Mouse (Mus musculus) thymus, adult 2 months (tissue): ENCODE results near the gene Mknk1.

Experiments
- CTCF ChIP-seq: fragments of 200-500 bp; IDR thresholded peaks from 2 replicates; pipeline ENCODE4 v1.5.1; 2012; ENCODE audit warnings: mild to moderate bottlenecking, control low read depth, low read length, moderate library complexity, borderline replicate concordance; ENCODE audit not compliant: control insufficient read depth, poor library complexity, insufficient read depth; ENCODE audit errors: extremely low read depth
- POLR2A ChIP-seq: fragments of 200-500 bp; IDR thresholded peaks from 2 replicates; pipeline ENCODE4 v1.6.1; 2012; ENCODE audit warnings: mild to moderate bottlenecking, low read length, control low read depth, moderate library complexity; ENCODE audit not compliant: control insufficient read depth, poor library complexity, insufficient read depth; ENCODE audit errors: extremely low read depth

DNA sequence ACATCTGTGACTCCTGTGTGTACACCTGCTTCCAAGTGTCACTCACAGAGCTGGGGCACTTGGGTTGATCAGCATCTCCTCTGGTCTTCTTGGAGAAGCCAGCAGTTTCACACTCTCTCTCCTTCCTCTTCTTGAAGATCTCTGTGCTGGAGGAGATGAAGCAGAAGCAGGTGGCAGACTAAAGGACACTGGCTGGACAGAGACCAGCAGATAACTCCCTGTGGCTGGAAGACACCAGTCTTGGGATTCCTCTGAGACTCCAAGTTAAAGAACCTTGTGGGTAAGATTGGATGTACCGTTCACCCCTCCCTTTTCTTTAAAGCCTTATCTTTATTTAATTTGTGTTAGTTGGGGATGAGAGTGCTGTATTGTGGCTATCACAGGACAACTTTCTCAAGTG, 9.1 kb downstream of the Mknk1 start:
- no peak for TF ChIP-seq CTCF
- TF ChIP-seq POLR2A = no peak
